Mouse (Mus musculus): ENCODE results near the gene Ift80. TPM values are rescaled to one million over a fixed set of nuclear protein-coding genes. Genes with fewer than 3 reads are reported as not detected.
A peak's percentile ranks its signal among the peaks of the same experiment; 100 is the strongest.
"Not testable (repeated sequence)": the region's sequence is repeated elsewhere in the genome, so short reads cannot be mapped to it uniquely, and the experiment has no call there.

Gene Ift80
- polyA plus RNA-seq, 1 experiment from 2014 or later, result 22.1 TPM

GRCm38 (mm10) chr3:68956454-68956853, 47.9 kb downstream of the Ift80 start:
- H3K4me3 ChIP-seq (ENCODE audit: low read length), result no peak overlapping the region
- WGBS, result 68% methylated on average over 4 of the region's 4 CpGs
- no peak overlapping the region for H3K9ac ChIP-seq (ENCODE audit: low read depth, low read length)
- H3K4me2 ChIP-seq (replicated peaks; ENCODE audit: low read depth, low read length), result no peak overlapping the region
- H3K9me3 ChIP-seq (ENCODE audit: control insufficient read depth, low read length), result no peaks in the 10 kb centered on the region
- H3K4me1 ChIP-seq (ENCODE audit: control insufficient read depth, insufficient read depth, low read length), result no peaks in the 10 kb centered on the region
- H3K27me3 ChIP-seq (ENCODE audit: control insufficient read depth, insufficient read depth, low read length), result no peaks in the 10 kb centered on the region
- ATAC-seq (ENCODE audit: low FRiP score, low TSS enrichment), result no peak
- H3K27ac ChIP-seq (ENCODE audit: low read depth, low read length), result no peak overlapping the region
- no peaks in the 10 kb centered on the region; the same call in 1 of the 2 replicates for H3K36me3 ChIP-seq (ENCODE audit: control insufficient read depth, insufficient read depth, low read length)

- Histone ChIP-seq H3K4me1 (ENCODE audit: control insufficient read depth, insufficient read depth, low read length) (no peaks in the 10 kb centered on the region), H3K9me3 (ENCODE audit: control insufficient read depth, low read length) (no peaks in the 10 kb centered on the region), H3K9ac (ENCODE audit: low read depth, low read length) (no peak overlapping the region), H3K36me3 (ENCODE audit: control insufficient read depth, insufficient read depth, low read length) (no peaks in the 10 kb centered on the region; the same call in 1 of the 2 replicates), H3K4me3 (ENCODE audit: low read length) (no peak overlapping the region), H3K4me2 (replicated peaks; ENCODE audit: low read depth, low read length) (no peak overlapping the region), H3K27ac (ENCODE audit: low read depth, low read length) (no peak overlapping the region), H3K27me3 (ENCODE audit: control insufficient read depth, insufficient read depth, low read length) (no peaks in the 10 kb centered on the region)
- ATAC-seq (ENCODE audit: low FRiP score, low TSS enrichment), result no peak
- WGBS, result 54% methylated on average over 6 of the region's 6 CpGs
Observed at GRCm38 (mm10) chr3:68954487-68954886, 49.9 kb downstream of the Ift80 start.

GRCm38 (mm10) chr3:68952707-68953106, 51.7 kb downstream of the Ift80 start:
- no peaks in the 10 kb centered on the region for H3K9me3 ChIP-seq (ENCODE audit: control insufficient read depth, low read length)
- no peak overlapping the region for H3K27ac ChIP-seq (ENCODE audit: low read depth, low read length)
- H3K4me3 ChIP-seq (ENCODE audit: low read length), result no peak overlapping the region
- no peak overlapping the region for H3K4me2 ChIP-seq (replicated peaks; ENCODE audit: low read depth, low read length)
- no peaks in the 10 kb centered on the region for H3K27me3 ChIP-seq (ENCODE audit: control insufficient read depth, insufficient read depth, low read length)
- H3K36me3 ChIP-seq (ENCODE audit: control insufficient read depth, insufficient read depth, low read length), result no peaks in the 10 kb centered on the region; the same call in 1 of the 2 replicates
- no peak overlapping the region for H3K9ac ChIP-seq (ENCODE audit: low read depth, low read length)
- H3K4me1 ChIP-seq (ENCODE audit: control insufficient read depth, insufficient read depth, low read length), result no peaks in the 10 kb centered on the region
- ATAC-seq (ENCODE audit: low FRiP score, low TSS enrichment), result no peak
- WGBS, result 96% methylated on average over 5 of the region's 5 CpGs

- not testable (repeated sequence) for ATAC-seq (ENCODE audit: low FRiP score, low TSS enrichment); H3K27me3 ChIP-seq (ENCODE audit: control insufficient read depth, insufficient read depth, low read length); H3K4me2 ChIP-seq (replicated peaks; ENCODE audit: low read depth, low read length); H3K4me1 ChIP-seq (ENCODE audit: control insufficient read depth, insufficient read depth, low read length); H3K9me3 ChIP-seq (ENCODE audit: control insufficient read depth, low read length); H3K4me3 ChIP-seq (ENCODE audit: low read length); H3K27ac ChIP-seq (ENCODE audit: low read depth, low read length); H3K36me3 ChIP-seq (ENCODE audit: control insufficient read depth, insufficient read depth, low read length); H3K9ac ChIP-seq (ENCODE audit: low read depth, low read length)
- WGBS, result 90% methylated on average over 11 of the region's 11 CpGs
Observed at GRCm38 (mm10) chr3:68951971-68952370, 52.4 kb downstream of the Ift80 start.

- no peak overlapping the region for H3K4me3 ChIP-seq (ENCODE audit: low read length)
- H3K9ac ChIP-seq (ENCODE audit: low read depth, low read length), result no peak overlapping the region
- no peaks in the 10 kb centered on the region; the same call in 1 of the 2 replicates for H3K36me3 ChIP-seq (ENCODE audit: control insufficient read depth, insufficient read depth, low read length)
- no peak overlapping the region for H3K4me2 ChIP-seq (replicated peaks; ENCODE audit: low read depth, low read length)
- 54% methylated on average over 8 of the region's 8 CpGs for WGBS
- H3K27ac ChIP-seq (ENCODE audit: low read depth, low read length), result no peak overlapping the region
- H3K27me3 ChIP-seq (ENCODE audit: control insufficient read depth, insufficient read depth, low read length), result no peaks in the 10 kb centered on the region
- H3K4me1 ChIP-seq (ENCODE audit: control insufficient read depth, insufficient read depth, low read length), result no peaks in the 10 kb centered on the region
- no peaks in the 10 kb centered on the region for H3K9me3 ChIP-seq (ENCODE audit: control insufficient read depth, low read length)
- ATAC-seq (ENCODE audit: low FRiP score, low TSS enrichment), result peak; percentile 52; the same call in 1 of the 2 replicates
Observed at GRCm38 (mm10) chr3:68949381-68949780, 55.0 kb downstream of the Ift80 start.

GRCm38 (mm10) chr3:68948918-68949317, 55.5 kb downstream of the Ift80 start:
- H3K4me2 ChIP-seq (replicated peaks; ENCODE audit: low read depth, low read length), result no peak overlapping the region
- H3K9me3 ChIP-seq (ENCODE audit: control insufficient read depth, low read length), result no peaks in the 10 kb centered on the region
- H3K9ac ChIP-seq (ENCODE audit: low read depth, low read length), result no peak overlapping the region
- H3K36me3 ChIP-seq (ENCODE audit: control insufficient read depth, insufficient read depth, low read length), result no peaks in the 10 kb centered on the region; the same call in 1 of the 2 replicates
- no peaks in the 10 kb centered on the region for H3K27me3 ChIP-seq (ENCODE audit: control insufficient read depth, insufficient read depth, low read length)
- no peak overlapping the region for H3K27ac ChIP-seq (ENCODE audit: low read depth, low read length)
- H3K4me3 ChIP-seq (ENCODE audit: low read length), result no peak overlapping the region
- 51% methylated on average over 2 of the region's 2 CpGs for WGBS
- H3K4me1 ChIP-seq (ENCODE audit: control insufficient read depth, insufficient read depth, low read length), result no peaks in the 10 kb centered on the region
- ATAC-seq (ENCODE audit: low FRiP score, low TSS enrichment), result 0 out of 2 replicates have a peak, but pooled peaks have one; percentile 20

- Histone ChIP-seq H3K27me3 (ENCODE audit: control insufficient read depth, insufficient read depth, low read length) (no peaks in the 10 kb centered on the region), H3K4me3 (ENCODE audit: low read length) (no peak overlapping the region), H3K4me1 (ENCODE audit: control insufficient read depth, insufficient read depth, low read length) (no peaks in the 10 kb centered on the region), H3K4me2 (replicated peaks; ENCODE audit: low read depth, low read length) (no peak overlapping the region), H3K36me3 (ENCODE audit: control insufficient read depth, insufficient read depth, low read length) (no peaks in the 10 kb centered on the region; the same call in 1 of the 2 replicates), H3K9ac (ENCODE audit: low read depth, low read length) (no peak overlapping the region), H3K27ac (ENCODE audit: low read depth, low read length) (no peak overlapping the region), H3K9me3 (ENCODE audit: control insufficient read depth, low read length) (no peaks in the 10 kb centered on the region)
- 89% methylated on average over 6 of the region's 6 CpGs for WGBS
- ATAC-seq (ENCODE audit: low FRiP score, low TSS enrichment), result no peak
Observed at GRCm38 (mm10) chr3:68941867-68942266, 62.5 kb downstream of the Ift80 start.

- no peak for ATAC-seq (ENCODE audit: low FRiP score, low TSS enrichment)
- Histone ChIP-seq H3K4me2 (replicated peaks; ENCODE audit: low read depth, low read length) (no peak overlapping the region), H3K36me3 (ENCODE audit: control insufficient read depth, insufficient read depth, low read length) (peaks cover 3% of the 10 kb centered on the region; the same call in 1 of the 2 replicates), H3K9me3 (ENCODE audit: control insufficient read depth, low read length) (peaks cover 2% of the 10 kb centered on the region; the same call in 1 of the 2 replicates), H3K4me3 (ENCODE audit: low read length) (no peak overlapping the region), H3K27me3 (ENCODE audit: control insufficient read depth, insufficient read depth, low read length) (no peaks in the 10 kb centered on the region), H3K4me1 (ENCODE audit: control insufficient read depth, insufficient read depth, low read length) (no peaks in the 10 kb centered on the region), H3K9ac (ENCODE audit: low read depth, low read length) (no peak overlapping the region), H3K27ac (ENCODE audit: low read depth, low read length) (no peak overlapping the region)
- 90% methylated on average over 2 of the region's 2 CpGs for WGBS
Observed at GRCm38 (mm10) chr3:68940311-68940710, 64.1 kb downstream of the Ift80 start.

- no peak for ATAC-seq (ENCODE audit: low FRiP score, low TSS enrichment)
Observed at GRCm38 (mm10) chr3:68939312-68939711, 65.1 kb downstream of the Ift80 start.

More at GRCm38 (mm10) chr3:68939312-68939711, 65.1 kb downstream of the Ift80 start:
- Histone ChIP-seq H3K36me3 (ENCODE audit: control insufficient read depth, insufficient read depth, low read length) (peaks cover 3% of the 10 kb centered on the region; the same call in 1 of the 2 replicates), H3K4me2 (replicated peaks; ENCODE audit: low read depth, low read length) (no peak overlapping the region), H3K9me3 (ENCODE audit: control insufficient read depth, low read length) (peaks cover 2% of the 10 kb centered on the region; the same call in 1 of the 2 replicates), H3K4me1 (ENCODE audit: control insufficient read depth, insufficient read depth, low read length) (no peaks in the 10 kb centered on the region), H3K27ac (ENCODE audit: low read depth, low read length) (no peak overlapping the region), H3K9ac (ENCODE audit: low read depth, low read length) (no peak overlapping the region), H3K4me3 (ENCODE audit: low read length) (no peak overlapping the region), H3K27me3 (ENCODE audit: control insufficient read depth, insufficient read depth, low read length) (no peaks in the 10 kb centered on the region)
- 51% methylated on average over 7 of the region's 7 CpGs for WGBS

Measured in kidney, embryonic 14.5 days (tissue).